Mouse (Mus musculus) E14TG2a.4 (cell line): Measurements from ENCODE around the gene Ndufs1.
A peak's percentile ranks its signal among the peaks of the same experiment; 100 is the strongest.

Source experiments
- H3K27me3 ChIP-seq: 2 replicates; pipeline ENCODE4 v1.6.1; 2014; ENCODE audit warnings: low read length, control low read depth; ENCODE audit not compliant: insufficient read depth
- H3K36me3 ChIP-seq: 2 replicates; pipeline ENCODE4 v1.6.1; 2014; ENCODE audit warnings: low read length, control low read depth; ENCODE audit not compliant: insufficient read depth
- H3K4me1 ChIP-seq: replicated peaks from 2 replicates; pipeline ENCODE4 v1.6.1; 2014; ENCODE audit warnings: low read depth, low read length, control low read depth
- H3K4me3 ChIP-seq: replicated peaks from 2 replicates; pipeline ENCODE4 v1.5.1; 2014; ENCODE audit warnings: mild to moderate bottlenecking, low read length
- H3K9me3 ChIP-seq: 2 replicates; pipeline ENCODE4 v1.6.1; 2014; ENCODE audit warnings: low read length, control low read depth
- CTCF ChIP-seq: conservative IDR thresholded peaks from 2 replicates; pipeline ENCODE4 v1.5.1; 2014; ENCODE audit warnings: low read length
- NANOG ChIP-seq: IDR thresholded peaks from 2 replicates; pipeline ENCODE4 v1.6.1; 2014; ENCODE audit warnings: borderline replicate concordance, low read length, mixed read lengths
- POU5F1 ChIP-seq: IDR thresholded peaks from 2 replicates; pipeline ENCODE4 v1.6.1; 2014; ENCODE audit warnings: low read length, borderline replicate concordance

Gene Ndufs1

DNA sequence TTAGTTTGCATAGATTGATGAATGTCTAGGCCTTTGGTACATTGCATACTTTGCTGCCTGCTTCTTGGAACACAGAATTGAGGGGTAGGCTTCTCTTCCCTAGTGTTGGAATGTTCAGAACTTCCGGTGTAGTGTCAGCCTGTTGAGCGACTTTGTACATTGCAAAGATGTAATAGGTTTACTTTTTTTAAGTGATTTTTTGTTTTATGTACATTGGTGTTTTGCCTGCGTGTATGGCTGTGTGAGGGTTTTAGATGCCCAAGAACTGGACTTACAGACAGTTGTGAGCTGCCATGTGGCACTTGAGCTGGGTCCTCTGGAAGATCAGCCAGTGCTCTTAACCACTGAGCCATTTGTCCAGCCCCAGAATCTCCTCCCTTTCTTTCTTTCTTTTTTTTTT lies 61.1 kb downstream of the Ndufs1 start:
- TF ChIP-seq NANOG = no peak
- TF ChIP-seq POU5F1 = no peak
- TF ChIP-seq CTCF = no peak
- Histone ChIP-seq H3K27me3 (no peaks in the 10 kb centered on the region), H3K4me1 (peaks cover 69% of the 10 kb centered on the region), H3K4me3 (peak overlapping the region; percentile 82), H3K36me3 (peaks cover 33% of the 10 kb centered on the region), H3K9me3 (no peaks in the 10 kb centered on the region)

DNA sequence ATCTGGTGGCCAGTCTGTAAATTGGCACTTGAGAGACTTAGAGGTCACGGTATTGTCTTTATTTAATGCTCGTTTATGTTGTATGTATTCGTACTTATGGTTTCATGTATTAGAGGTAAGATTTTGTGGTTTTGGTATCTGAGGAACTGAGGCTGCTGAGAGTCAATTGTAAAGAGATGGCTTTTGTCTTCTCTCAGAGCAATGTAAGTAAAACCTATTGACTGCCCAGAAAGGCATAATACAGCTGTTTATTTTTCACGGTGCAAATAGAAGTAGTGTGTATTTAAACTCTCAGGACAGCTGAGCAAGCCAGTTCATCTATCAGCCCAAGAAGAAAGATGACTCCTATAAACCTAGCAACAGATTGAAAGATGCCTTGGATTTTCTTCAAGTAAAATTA lies 61.5 kb downstream of the Ndufs1 start:
- Histone ChIP-seq H3K4me3 (peak overlapping the region; percentile 82), H3K27me3 (no peaks in the 10 kb centered on the region), H3K9me3 (no peaks in the 10 kb centered on the region), H3K4me1 (peaks cover 69% of the 10 kb centered on the region), H3K36me3 (peaks cover 29% of the 10 kb centered on the region)
- TF ChIP-seq POU5F1 (no peak), CTCF (no peak), NANOG (no peak)

DNA sequence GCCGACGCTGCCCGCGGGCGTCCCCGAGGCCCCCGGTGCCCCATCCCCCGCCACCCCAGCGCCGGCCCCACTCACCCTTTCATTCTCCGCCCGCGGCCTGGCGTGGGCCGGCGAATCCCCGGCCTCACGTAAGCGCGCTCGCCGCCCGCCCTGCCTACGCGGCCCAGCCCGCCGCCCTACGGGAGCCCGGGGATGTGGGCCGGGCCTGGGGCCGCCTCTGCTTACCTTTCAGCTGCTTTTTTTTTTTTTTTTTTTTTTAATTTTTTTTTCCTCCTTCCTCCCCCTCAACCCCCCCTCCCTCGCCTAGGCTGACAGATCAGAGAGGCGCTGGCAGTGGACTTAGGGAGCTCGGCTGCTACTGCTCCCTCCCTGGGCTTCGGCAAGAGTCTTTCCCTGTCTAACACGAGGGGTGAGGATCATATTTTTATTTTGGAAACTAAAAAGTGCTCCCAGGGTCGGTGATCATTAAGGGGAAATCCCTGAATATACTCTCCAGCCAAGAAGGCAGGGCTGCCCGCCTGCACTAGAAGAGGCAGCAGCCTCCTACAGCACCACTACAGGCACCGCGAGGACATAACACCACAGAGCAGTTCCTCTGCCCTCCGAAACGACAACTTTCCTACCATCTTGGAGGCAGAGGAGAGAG lies 62.4 kb downstream of the Ndufs1 start, which contains the start of gene Ino80d:
TSS of gene Ino80d (minus strand) at position 532 of the 646 bp plus-strand sequence.
- H3K9me3 ChIP-seq = no peaks in the 10 kb centered on the region
- no peak for TF ChIP-seq NANOG
- TF ChIP-seq CTCF = peak; percentile 23
- H3K27me3 ChIP-seq = no peaks in the 10 kb centered on the region

DNA sequence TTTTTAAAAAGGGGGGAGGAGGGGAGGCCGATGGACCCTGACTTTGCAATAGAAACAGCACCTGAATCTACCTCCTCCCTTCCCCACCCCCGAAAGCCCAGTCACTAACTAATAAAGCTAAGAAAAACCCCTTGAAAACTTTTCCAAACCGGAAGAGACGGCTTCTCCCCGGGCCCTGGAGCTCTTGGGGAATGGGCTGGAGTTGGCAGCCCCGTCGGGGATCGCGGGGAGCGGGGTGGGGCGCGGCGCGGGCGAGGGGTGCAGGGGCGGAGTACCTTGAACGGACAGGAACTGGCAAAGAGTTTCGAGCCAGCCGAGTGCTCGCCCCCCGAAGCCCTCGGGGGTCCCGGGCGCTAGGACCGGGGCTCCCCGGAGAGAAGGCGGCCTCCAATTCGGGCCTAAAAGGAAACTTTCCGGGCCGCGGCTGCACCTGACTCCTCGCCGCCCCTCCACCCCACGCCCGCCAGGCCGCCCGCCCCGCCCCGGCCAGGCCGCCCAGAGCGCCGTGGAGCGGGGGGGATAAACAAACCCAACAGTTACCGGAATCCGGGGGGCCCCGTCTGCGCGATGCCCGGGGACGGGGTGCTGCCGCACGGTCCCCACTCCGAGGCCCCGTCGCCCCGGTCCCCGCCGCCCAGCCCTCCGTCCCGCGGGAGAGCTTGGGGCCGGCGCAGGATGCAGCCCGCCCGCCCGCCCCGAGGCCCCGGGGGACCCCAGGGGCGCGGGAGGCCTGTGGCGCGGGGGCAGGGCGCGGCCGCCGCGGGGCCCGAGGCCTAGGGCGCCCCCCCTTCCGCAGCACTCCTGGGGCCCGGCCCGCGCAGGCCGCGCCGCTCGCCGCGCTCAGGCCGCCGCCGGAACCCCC lies 63.1 kb downstream of the Ndufs1 start:
- peaks cover 19% of the 10 kb centered on the region for H3K36me3 ChIP-seq
- peak overlapping the region; percentile 82 for H3K4me3 ChIP-seq
- TF ChIP-seq CTCF = no peak
- TF ChIP-seq POU5F1 = no peak
- no peak for TF ChIP-seq NANOG
- peaks cover 69% of the 10 kb centered on the region for H3K4me1 ChIP-seq
- H3K9me3 ChIP-seq = no peaks in the 10 kb centered on the region
- no peaks in the 10 kb centered on the region for H3K27me3 ChIP-seq

More for the DNA sequence above, 62.4 kb downstream of the Ndufs1 start, which contains the start of gene Ino80d:
- H3K4me3 ChIP-seq = peak within 1 kb of the TSS; percentile 82
- H3K4me1 ChIP-seq = peaks cover 69% of the 10 kb centered on the region
- H3K36me3 ChIP-seq = peaks cover 20% of the 10 kb centered on the region

DNA sequence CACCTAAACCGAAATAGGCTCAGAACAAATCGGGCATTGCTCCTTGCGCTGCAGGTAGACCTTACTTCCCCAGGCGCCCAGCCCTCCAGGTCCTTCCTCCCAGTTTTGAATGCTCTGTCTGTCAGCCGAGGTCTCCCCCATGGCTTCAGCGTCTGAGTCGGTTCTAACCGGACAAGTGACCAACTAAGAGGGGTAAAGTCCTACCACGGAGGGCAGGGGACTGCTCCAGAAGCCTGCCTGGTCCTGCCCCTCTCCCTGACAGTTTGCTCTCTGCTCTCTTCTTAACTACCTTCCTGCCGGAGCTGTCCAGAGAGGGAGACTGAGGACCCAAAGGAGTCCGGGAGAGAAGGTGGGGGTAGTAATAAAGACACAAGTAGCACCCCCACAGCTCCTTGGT lies 63.8 kb downstream of the Ndufs1 start:
- peaks cover 69% of the 10 kb centered on the region for H3K4me1 ChIP-seq
- no peaks in the 10 kb centered on the region for H3K27me3 ChIP-seq
- TF ChIP-seq NANOG (no peak), POU5F1 (no peak), CTCF (no peak)
- H3K36me3 ChIP-seq = peaks cover 17% of the 10 kb centered on the region
- no peaks in the 10 kb centered on the region for H3K9me3 ChIP-seq
- peak overlapping the region; percentile 82 for H3K4me3 ChIP-seq

DNA sequence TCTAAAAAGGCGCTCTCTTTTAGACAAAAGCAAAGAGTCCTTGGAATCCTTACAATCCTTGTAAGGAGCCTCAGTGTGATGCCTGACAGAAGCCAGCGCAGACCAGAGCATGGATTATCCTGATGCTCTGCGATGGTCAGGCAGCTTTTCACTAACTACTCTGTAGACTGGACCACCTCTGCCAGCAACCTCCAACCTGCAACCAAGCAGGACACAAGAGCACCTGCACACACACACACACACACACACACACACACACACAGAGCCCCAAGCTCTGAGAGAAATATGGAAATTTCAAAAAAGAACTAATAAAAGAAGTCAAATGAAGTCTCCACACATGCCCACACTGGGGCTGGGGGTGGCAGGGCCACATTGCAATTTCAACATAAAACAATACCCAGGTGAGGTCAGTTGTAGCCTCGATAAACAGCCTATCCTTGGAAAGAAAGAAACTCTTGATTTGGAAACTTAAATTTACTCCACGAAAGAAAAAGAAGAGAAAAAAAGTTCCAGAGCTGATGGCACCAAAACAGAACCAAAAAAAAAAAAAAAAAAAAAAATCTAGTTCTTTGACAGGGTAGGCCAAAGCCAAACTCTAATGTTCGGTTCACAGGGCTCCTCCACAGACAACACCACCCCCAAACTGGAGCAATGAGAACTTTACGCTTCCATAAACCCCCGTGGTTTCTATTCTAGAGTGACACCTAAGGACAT lies 64.3 kb downstream of the Ndufs1 start:
- Histone ChIP-seq H3K27me3 (no peaks in the 10 kb centered on the region), H3K36me3 (peaks cover 17% of the 10 kb centered on the region), H3K4me3 (peak overlapping the region; percentile 82), H3K9me3 (no peaks in the 10 kb centered on the region), H3K4me1 (peaks cover 71% of the 10 kb centered on the region)
- TF ChIP-seq NANOG (no peak), POU5F1 (no peak), CTCF (no peak)

DNA sequence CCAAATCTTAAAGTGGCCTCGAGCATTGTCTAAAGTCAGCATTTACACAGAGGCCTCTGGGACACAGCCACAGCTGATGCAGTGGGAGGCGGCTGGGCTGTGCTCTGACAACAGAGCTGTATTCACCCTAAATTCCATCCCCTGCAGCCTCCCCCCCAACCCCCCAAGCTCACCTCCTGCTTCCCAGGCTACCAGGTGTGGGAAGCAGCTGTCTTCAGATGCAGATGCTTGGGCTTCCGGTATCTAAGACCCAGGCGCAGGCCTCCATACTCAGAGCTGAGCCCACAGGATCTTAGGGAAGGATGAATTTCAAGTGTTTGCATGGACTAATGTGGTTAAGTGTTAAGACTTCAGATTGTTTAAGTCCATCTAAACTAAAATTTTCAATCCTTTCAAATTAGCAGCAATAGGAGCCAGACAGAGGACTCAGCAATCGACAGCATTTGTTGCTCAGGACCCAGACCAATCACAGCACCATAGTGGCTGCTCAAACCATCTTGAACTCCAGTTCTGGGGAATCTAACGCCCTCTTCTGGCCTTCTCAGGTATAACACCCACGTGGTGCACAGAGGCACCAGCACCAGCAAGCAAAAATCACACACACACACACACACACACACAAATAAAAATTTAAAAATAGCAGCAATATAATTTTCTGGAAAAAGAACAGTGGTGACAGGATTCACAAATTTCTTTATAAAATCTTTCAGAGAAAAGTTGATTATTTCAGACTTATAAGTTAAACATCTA lies 65.9 kb downstream of the Ndufs1 start:
- Histone ChIP-seq H3K4me1 (peaks cover 70% of the 10 kb centered on the region), H3K9me3 (no peaks in the 10 kb centered on the region), H3K4me3 (peak overlapping the region; percentile 59), H3K36me3 (peaks cover 14% of the 10 kb centered on the region), H3K27me3 (no peaks in the 10 kb centered on the region)
- TF ChIP-seq NANOG (no peak), CTCF (peak; percentile 73)
